Mouse (Mus musculus): ENCODE measurements at regions not wholly inside any gene's neighbourhood (a gene's known extent, or its start where the extent isn't known, plus 50 kb on each side); places are given as distances from the start of the nearest gene placed in this dataset.

GRCm38 (mm10) chr16:76160879-76161278, 138.8 kb upstream of the Samsn1 start:
- TF ChIP-seq POLR2A (IDR thresholded peaks at IDR 0.05; ENCODE audit: low read depth, low read length): no peak
- no peak for TF ChIP-seq CTCF (IDR thresholded peaks at IDR 0.05; ENCODE audit: borderline replicate concordance, insufficient read depth, low read length)
